Mouse (Mus musculus): Measurements from ENCODE around the gene Supt3. TPM values are rescaled to one million over a fixed set of nuclear protein-coding genes. Genes with fewer than 3 reads are reported as not detected.

Gene Supt3
- polyA plus RNA-seq, 1 experiment from 2014 or later: 19.9 TPM

GRCm38 (mm10) chr17:45119609-45120201 lies 342.8 kb downstream of the Supt3 start:
- no peaks in the 10 kb centered on the region for H3K36me3 ChIP-seq (ENCODE audit: control insufficient read depth, insufficient read depth, low read length)
- DNase-seq (no peak), ATAC-seq (ENCODE audit: low FRiP score, low TSS enrichment) (no peak)
- 90% methylated on average over 18 of the region's 18 CpGs for WGBS
- no peaks in the 10 kb centered on the region for H3K4me1 ChIP-seq (ENCODE audit: control insufficient read depth, insufficient read depth, low read length)
- no peaks in the 10 kb centered on the region for H3K27me3 ChIP-seq (ENCODE audit: control insufficient read depth, insufficient read depth, low read length)
- H3K4me3 ChIP-seq (replicated peaks; ENCODE audit: low read depth, low read length): no peak overlapping the region
- no peak overlapping the region for H3K9ac ChIP-seq (replicated peaks; ENCODE audit: low read length)
- H3K4me2 ChIP-seq (ENCODE audit: low read length): no peak overlapping the region
- H3K9me3 ChIP-seq (ENCODE audit: control insufficient read depth, low read length): no peaks in the 10 kb centered on the region
- H3K27ac ChIP-seq (replicated peaks; ENCODE audit: low read depth, low read length): no peak overlapping the region

- Histone ChIP-seq H3K4me1 (ENCODE audit: control insufficient read depth, insufficient read depth, low read length) (no peaks in the 10 kb centered on the region), H3K36me3 (ENCODE audit: control insufficient read depth, insufficient read depth, low read length) (no peaks in the 10 kb centered on the region), H3K4me3 (replicated peaks; ENCODE audit: low read depth, low read length) (no peak overlapping the region), H3K27ac (replicated peaks; ENCODE audit: low read depth, low read length) (no peak overlapping the region), H3K4me2 (ENCODE audit: low read length) (no peak overlapping the region), H3K9ac (replicated peaks; ENCODE audit: low read length) (no peak overlapping the region), H3K9me3 (ENCODE audit: control insufficient read depth, low read length) (no peaks in the 10 kb centered on the region), H3K27me3 (ENCODE audit: control insufficient read depth, insufficient read depth, low read length) (no peaks in the 10 kb centered on the region)
- DNase-seq (no peak), ATAC-seq (ENCODE audit: low FRiP score, low TSS enrichment) (no peak)
- 96% methylated on average over 3 of the region's 3 CpGs for WGBS
Measured at GRCm38 (mm10) chr17:45123856-45124255, 346.9 kb downstream of the Supt3 start.

- no peak for DNase-seq
- H3K9me3 ChIP-seq (ENCODE audit: control insufficient read depth, low read length): no peaks in the 10 kb centered on the region
Measured at GRCm38 (mm10) chr17:45128611-45129010, 351.7 kb downstream of the Supt3 start.

GRCm38 (mm10) chr17:45133501-45134400 lies 356.8 kb downstream of the Supt3 start:
- Histone ChIP-seq H3K4me2 (ENCODE audit: low read length) (no peak overlapping the region), H3K9ac (replicated peaks; ENCODE audit: low read length) (no peak overlapping the region), H3K27ac (replicated peaks; ENCODE audit: low read depth, low read length) (no peak overlapping the region), H3K4me3 (replicated peaks; ENCODE audit: low read depth, low read length) (no peak overlapping the region), H3K9me3 (ENCODE audit: control insufficient read depth, low read length) (no peaks in the 10 kb centered on the region), H3K36me3 (ENCODE audit: control insufficient read depth, insufficient read depth, low read length) (no peaks in the 10 kb centered on the region), H3K27me3 (ENCODE audit: control insufficient read depth, insufficient read depth, low read length) (no peaks in the 10 kb centered on the region), H3K4me1 (ENCODE audit: control insufficient read depth, insufficient read depth, low read length) (no peaks in the 10 kb centered on the region)
- DNase-seq: no peak
- ATAC-seq (ENCODE audit: low FRiP score, low TSS enrichment): no peak
- WGBS: 88% methylated on average over 10 of the region's 10 CpGs

More at GRCm38 (mm10) chr17:45128611-45129010, 351.7 kb downstream of the Supt3 start:
- 94% methylated on average over 4 of the region's 4 CpGs for WGBS
- no peaks in the 10 kb centered on the region for H3K4me1 ChIP-seq (ENCODE audit: control insufficient read depth, insufficient read depth, low read length)
- H3K4me2 ChIP-seq (ENCODE audit: low read length): no peak overlapping the region
- no peak overlapping the region for H3K4me3 ChIP-seq (replicated peaks; ENCODE audit: low read depth, low read length)
- no peaks in the 10 kb centered on the region for H3K27me3 ChIP-seq (ENCODE audit: control insufficient read depth, insufficient read depth, low read length)
- no peak overlapping the region for H3K27ac ChIP-seq (replicated peaks; ENCODE audit: low read depth, low read length)
- H3K9ac ChIP-seq (replicated peaks; ENCODE audit: low read length): no peak overlapping the region
- ATAC-seq (ENCODE audit: low FRiP score, low TSS enrichment): no peak
- H3K36me3 ChIP-seq (ENCODE audit: control insufficient read depth, insufficient read depth, low read length): no peaks in the 10 kb centered on the region

- H3K27ac ChIP-seq (replicated peaks; ENCODE audit: low read depth, low read length): no peak overlapping the region
- ATAC-seq (ENCODE audit: low FRiP score, low TSS enrichment) (no peak), DNase-seq (no peak)
- H3K9me3 ChIP-seq (ENCODE audit: control insufficient read depth, low read length): no peaks in the 10 kb centered on the region
- no peaks in the 10 kb centered on the region for H3K36me3 ChIP-seq (ENCODE audit: control insufficient read depth, insufficient read depth, low read length)
- no peak overlapping the region for H3K4me3 ChIP-seq (replicated peaks; ENCODE audit: low read depth, low read length)
- WGBS: 93% methylated on average over 6 of the region's 6 CpGs
- H3K9ac ChIP-seq (replicated peaks; ENCODE audit: low read length): no peak overlapping the region
- H3K4me1 ChIP-seq (ENCODE audit: control insufficient read depth, insufficient read depth, low read length): no peaks in the 10 kb centered on the region
- no peak overlapping the region for H3K4me2 ChIP-seq (ENCODE audit: low read length)
- no peaks in the 10 kb centered on the region for H3K27me3 ChIP-seq (ENCODE audit: control insufficient read depth, insufficient read depth, low read length)
Measured at GRCm38 (mm10) chr17:45136491-45136890, 359.5 kb downstream of the Supt3 start.

GRCm38 (mm10) chr17:45143043-45143442 lies 366.1 kb downstream of the Supt3 start:
- H3K27me3 ChIP-seq (ENCODE audit: control insufficient read depth, insufficient read depth, low read length): no peaks in the 10 kb centered on the region
- ATAC-seq (ENCODE audit: low FRiP score, low TSS enrichment) (0 out of 2 replicates have a peak, but pooled peaks have one; percentile 8), DNase-seq (no peak)
- H3K4me2 ChIP-seq (ENCODE audit: low read length): no peak overlapping the region
- no peak overlapping the region for H3K4me3 ChIP-seq (replicated peaks; ENCODE audit: low read depth, low read length)
- H3K9me3 ChIP-seq (ENCODE audit: control insufficient read depth, low read length): no peaks in the 10 kb centered on the region
- WGBS: 92% methylated on average over 6 of the region's 6 CpGs
- H3K9ac ChIP-seq (replicated peaks; ENCODE audit: low read length): no peak overlapping the region
- H3K27ac ChIP-seq (replicated peaks; ENCODE audit: low read depth, low read length): no peak overlapping the region
- no peaks in the 10 kb centered on the region for H3K4me1 ChIP-seq (ENCODE audit: control insufficient read depth, insufficient read depth, low read length)
- no peaks in the 10 kb centered on the region for H3K36me3 ChIP-seq (ENCODE audit: control insufficient read depth, insufficient read depth, low read length)

- H3K4me1 ChIP-seq (ENCODE audit: control insufficient read depth, insufficient read depth, low read length): no peaks in the 10 kb centered on the region
- no peak for DNase-seq
- WGBS: 89% methylated on average over 14 of the region's 14 CpGs
- H3K27me3 ChIP-seq (ENCODE audit: control insufficient read depth, insufficient read depth, low read length): no peaks in the 10 kb centered on the region
- no peak overlapping the region for H3K4me3 ChIP-seq (replicated peaks; ENCODE audit: low read depth, low read length)
- H3K9ac ChIP-seq (replicated peaks; ENCODE audit: low read length): no peak overlapping the region
- no peak overlapping the region for H3K27ac ChIP-seq (replicated peaks; ENCODE audit: low read depth, low read length)
- H3K9me3 ChIP-seq (ENCODE audit: control insufficient read depth, low read length): no peaks in the 10 kb centered on the region
- ATAC-seq (ENCODE audit: low FRiP score, low TSS enrichment): no peak
- H3K36me3 ChIP-seq (ENCODE audit: control insufficient read depth, insufficient read depth, low read length): no peaks in the 10 kb centered on the region
- no peak overlapping the region for H3K4me2 ChIP-seq (ENCODE audit: low read length)
Measured at GRCm38 (mm10) chr17:45144656-45145055, 367.7 kb downstream of the Supt3 start.

- no peak for ATAC-seq (ENCODE audit: low FRiP score, low TSS enrichment)
- H3K4me2 ChIP-seq (ENCODE audit: low read length): no peak overlapping the region
- no peaks in the 10 kb centered on the region for H3K4me1 ChIP-seq (ENCODE audit: control insufficient read depth, insufficient read depth, low read length)
- WGBS: 84% methylated on average over 17 of the region's 17 CpGs
- DNase-seq: no peak
- H3K4me3 ChIP-seq (replicated peaks; ENCODE audit: low read depth, low read length): no peak overlapping the region
- H3K9ac ChIP-seq (replicated peaks; ENCODE audit: low read length): no peak overlapping the region
- no peak overlapping the region for H3K27ac ChIP-seq (replicated peaks; ENCODE audit: low read depth, low read length)
- no peaks in the 10 kb centered on the region for H3K9me3 ChIP-seq (ENCODE audit: control insufficient read depth, low read length)
- no peaks in the 10 kb centered on the region for H3K36me3 ChIP-seq (ENCODE audit: control insufficient read depth, insufficient read depth, low read length)
- H3K27me3 ChIP-seq (ENCODE audit: control insufficient read depth, insufficient read depth, low read length): no peaks in the 10 kb centered on the region
Measured at GRCm38 (mm10) chr17:45151312-45151929, 374.5 kb downstream of the Supt3 start.
